Mouse (Mus musculus) midbrain, embryonic 15.5 days (tissue): ENCODE data around the gene Nfasc. TPM values are rescaled to one million over a fixed set of nuclear protein-coding genes. Genes with fewer than 3 reads are reported as not detected.

Experiments used
- ATAC-seq: fragments of 200-750 bp; cut with Nextera tagmentation; replicated peaks from 2 replicates; pipeline ENCODE4 v1.8.0; 2017; ENCODE audit warnings: moderate TSS enrichment
- H3K27ac ChIP-seq: fragments of 300-500 bp; sonication (generic); 2 replicates; pipeline ENCODE4 v1.5.1; 2015; ENCODE audit warnings: mild to moderate bottlenecking, inconsistent platforms
- H3K27me3 ChIP-seq: fragments of 300-500 bp; sonication (generic); replicated peaks from 2 replicates; pipeline ENCODE4 v1.6.1; 2015; ENCODE audit warnings: inconsistent platforms
- H3K36me3 ChIP-seq: fragments of 300-500 bp; sonication (generic); replicated peaks from 2 replicates; pipeline ENCODE4 v1.6.1; 2015; ENCODE audit warnings: inconsistent platforms
- H3K4me1 ChIP-seq: fragments of 300-500 bp; sonication (generic); 2 replicates; pipeline ENCODE4 v1.6.1; 2015; ENCODE audit warnings: inconsistent platforms
- H3K4me2 ChIP-seq: fragments of 300-500 bp; sonication (generic); 2 replicates; pipeline ENCODE4 v1.6.1; 2015; ENCODE audit warnings: inconsistent platforms, mild to moderate bottlenecking, moderate library complexity
- H3K4me3 ChIP-seq: fragments of 300-500 bp; sonication (generic); 2 replicates; pipeline ENCODE4 v1.5.1; 2015; ENCODE audit warnings: mild to moderate bottlenecking, inconsistent platforms
- H3K9ac ChIP-seq: fragments of 300-500 bp; sonication (generic); 2 replicates; pipeline ENCODE4 v1.6.1; 2015; ENCODE audit warnings: mild to moderate bottlenecking, inconsistent platforms
- H3K9me3 ChIP-seq: fragments of 300-500 bp; sonication (generic); 2 replicates; pipeline ENCODE4 v1.6.1; 2016; ENCODE audit warnings: inconsistent platforms
- WGBS: fragments of 180-500 bp; shearing (Covaris S2); methylation state at CpG from one replicate; pipeline ENCODE4 v1.1.7; 2015; ENCODE audit warnings: mixed read lengths; 5-methylcytosine and 5-hydroxymethylcytosine counted together
- polyA plus RNA-seq: library from polyadenylated mRNA; unstranded; fragments of >200 nt; fragmentation: Nextera tagmentation; extraction: Ambion mirVana; gene quantifications from 2 replicates; pipeline ENCODE4 v1.2.1, GENCODE M21; 2015

The Nfasc gene
- polyA plus RNA-seq, 1 experiment from 2014 or later = 52.3 TPM

DNA sequence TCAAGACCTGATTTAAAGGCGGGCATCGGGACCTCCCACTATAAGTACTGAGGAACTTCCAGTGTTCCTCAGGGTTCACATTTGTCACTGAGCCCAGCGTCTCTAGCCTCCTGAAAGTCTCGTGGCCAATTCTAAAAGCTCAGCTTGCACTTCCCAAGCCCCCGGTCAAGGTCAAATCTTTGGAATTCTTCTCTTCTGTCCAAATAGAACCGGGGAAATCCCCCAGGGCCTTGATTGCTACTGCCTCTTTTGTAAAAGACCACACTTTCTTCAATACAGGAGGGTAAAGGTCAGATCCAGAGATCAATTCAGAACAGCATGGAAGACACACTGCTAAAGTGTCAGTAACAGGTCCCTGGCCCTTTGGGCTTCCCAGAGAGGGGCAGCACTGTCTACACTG is 145.9 kb downstream of the Nfasc start:
- Histone ChIP-seq H3K4me1 (peaks cover 9% of the 10 kb centered on the region), H3K4me2 (no peak overlapping the region), H3K4me3 (no peak overlapping the region), H3K27ac (no peak overlapping the region), H3K27me3 (no peaks in the 10 kb centered on the region), H3K9me3 (no peaks in the 10 kb centered on the region), H3K36me3 (peaks cover 12% of the 10 kb centered on the region; the same call in 1 of the 2 replicates), H3K9ac (no peak overlapping the region)
- 36% methylated on average over 6 of the region's 6 CpGs for WGBS
- no peak for ATAC-seq

- ATAC-seq = peak; percentile 78
- H3K4me1 ChIP-seq = peaks cover 9% of the 10 kb centered on the region
- H3K4me3 ChIP-seq = no peak overlapping the region
- H3K9ac ChIP-seq = no peak overlapping the region
- 13% methylated on average over 4 of the region's 4 CpGs for WGBS
- peaks cover 6% of the 10 kb centered on the region; the same call in 1 of the 2 replicates for H3K36me3 ChIP-seq
- H3K4me2 ChIP-seq = no peak overlapping the region
- peak overlapping the region; percentile 14; the same call in 1 of the 2 replicates for H3K27ac ChIP-seq
- H3K9me3 ChIP-seq = no peaks in the 10 kb centered on the region
- no peaks in the 10 kb centered on the region for H3K27me3 ChIP-seq
Observed at GRCm38 (mm10) chr1:132594587-132594986, 147.0 kb downstream of the Nfasc start.

DNA sequence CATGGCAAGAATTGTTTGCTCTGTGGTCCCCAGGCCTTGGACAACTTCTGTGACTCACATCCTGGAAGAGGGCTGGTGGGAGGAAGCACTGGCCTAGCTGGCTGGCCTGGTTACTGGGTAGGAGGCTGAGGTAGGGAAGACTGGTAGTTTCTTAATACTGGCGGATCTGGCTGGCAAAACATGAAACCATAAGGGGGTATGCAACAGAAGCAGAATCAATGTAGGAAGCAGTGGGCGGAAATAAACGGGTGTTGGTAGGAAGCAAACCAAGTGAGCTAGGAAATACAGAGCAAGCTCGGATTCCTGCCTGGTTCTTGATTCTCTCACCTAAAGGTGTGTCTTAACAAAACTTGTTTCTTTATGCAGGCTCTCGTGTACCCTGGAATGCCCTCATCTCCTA is 149.5 kb downstream of the Nfasc start:
- H3K27ac ChIP-seq = no peak overlapping the region
- ATAC-seq = no peak
- H3K9me3 ChIP-seq = no peaks in the 10 kb centered on the region
- no peak overlapping the region for H3K4me3 ChIP-seq
- no peaks in the 10 kb centered on the region for H3K27me3 ChIP-seq
- no peak overlapping the region for H3K9ac ChIP-seq
- no peaks in the 10 kb centered on the region for H3K36me3 ChIP-seq
- no peak overlapping the region for H3K4me2 ChIP-seq
- 93% methylated on average over 5 of the region's 5 CpGs for WGBS
- peaks cover 14% of the 10 kb centered on the region for H3K4me1 ChIP-seq

GRCm38 (mm10) chr1:132591399-132591930 is 150.1 kb downstream of the Nfasc start:
- H3K27me3 ChIP-seq = no peaks in the 10 kb centered on the region
- H3K27ac ChIP-seq = no peak overlapping the region
- H3K4me3 ChIP-seq = no peak overlapping the region
- H3K36me3 ChIP-seq = no peaks in the 10 kb centered on the region
- no peak overlapping the region for H3K9ac ChIP-seq
- peaks cover 20% of the 10 kb centered on the region for H3K4me1 ChIP-seq
- no peaks in the 10 kb centered on the region for H3K9me3 ChIP-seq
- no peak overlapping the region for H3K4me2 ChIP-seq
- WGBS = 79% methylated on average over 11 of the region's 11 CpGs
- ATAC-seq = no peak

DNA sequence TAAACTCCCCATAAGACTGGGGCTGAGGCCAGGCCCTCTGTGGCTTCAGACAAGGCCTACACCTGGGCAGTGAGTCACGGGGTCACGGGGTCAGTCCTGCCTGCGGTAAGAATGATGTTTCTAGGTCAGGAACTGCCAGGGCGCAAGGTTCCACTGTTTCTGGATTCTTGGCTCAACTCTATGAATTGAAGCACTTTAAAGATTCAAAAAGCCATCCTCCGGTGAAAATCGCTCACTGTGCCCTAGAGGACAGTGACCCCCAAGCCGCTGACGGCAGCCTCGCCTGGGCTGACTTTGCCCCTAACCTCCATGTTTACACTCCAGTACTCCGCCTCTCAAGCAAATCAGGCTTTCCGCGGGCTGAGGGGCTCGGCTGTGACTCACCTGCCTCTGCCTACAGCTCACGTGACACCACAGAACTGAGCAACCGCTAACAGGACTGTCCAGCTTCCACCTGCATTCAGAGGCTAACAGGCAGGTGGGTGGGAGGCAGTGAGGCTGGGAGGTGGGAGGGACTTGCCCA is 154.9 kb downstream of the Nfasc start:
- 52% methylated on average over 15 of the region's 15 CpGs for WGBS
- Histone ChIP-seq H3K9ac (no peak overlapping the region), H3K4me1 (peaks cover 57% of the 10 kb centered on the region), H3K9me3 (no peaks in the 10 kb centered on the region), H3K4me2 (no peak overlapping the region), H3K27me3 (no peaks in the 10 kb centered on the region), H3K36me3 (no peaks in the 10 kb centered on the region), H3K4me3 (no peak overlapping the region), H3K27ac (peak overlapping the region; percentile 88; the same call in 1 of the 2 replicates)
- no peak for ATAC-seq

DNA sequence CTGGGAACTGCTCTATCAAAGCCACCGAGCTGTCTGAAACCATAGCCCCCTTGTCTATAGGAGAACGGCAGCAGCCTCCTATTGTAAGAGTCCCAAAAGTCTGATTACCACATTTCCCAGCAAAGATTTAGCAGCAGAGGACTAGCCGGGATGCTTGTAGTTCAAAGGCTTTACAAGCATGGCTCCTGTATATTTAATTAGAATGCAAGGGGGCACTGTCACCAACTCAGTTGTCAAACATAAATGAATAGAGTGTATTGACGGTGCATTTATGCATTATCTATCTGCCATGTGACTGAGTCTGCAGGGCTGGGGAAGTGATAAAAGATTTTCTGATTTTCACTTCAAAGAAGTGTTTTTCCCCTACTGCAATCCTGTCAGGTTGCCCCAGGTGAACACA is 156.2 kb downstream of the Nfasc start:
- no peaks in the 10 kb centered on the region for H3K27me3 ChIP-seq
- no peak overlapping the region for H3K4me2 ChIP-seq
- WGBS = 9% methylated on average over 4 of the region's 4 CpGs
- H3K36me3 ChIP-seq = no peaks in the 10 kb centered on the region
- no peak overlapping the region for H3K9ac ChIP-seq
- peaks cover 69% of the 10 kb centered on the region for H3K4me1 ChIP-seq
- H3K9me3 ChIP-seq = no peaks in the 10 kb centered on the region
- no peak overlapping the region for H3K4me3 ChIP-seq
- peak; percentile 22; the same call in 1 of the 2 replicates for ATAC-seq
- peak overlapping the region; percentile 88 for H3K27ac ChIP-seq

- peak overlapping the region; percentile 88 for H3K27ac ChIP-seq
- no peak overlapping the region for H3K4me3 ChIP-seq
- H3K4me2 ChIP-seq = no peak overlapping the region
- no peaks in the 10 kb centered on the region for H3K36me3 ChIP-seq
- WGBS = 55% methylated on average over 18 of the region's 18 CpGs
- ATAC-seq = peak; percentile 12; the same call in 1 of the 2 replicates
- H3K9ac ChIP-seq = peak overlapping the region; percentile 9; the same call in 1 of the 2 replicates
- H3K4me1 ChIP-seq = peaks cover 69% of the 10 kb centered on the region
- no peaks in the 10 kb centered on the region for H3K27me3 ChIP-seq
- no peaks in the 10 kb centered on the region for H3K9me3 ChIP-seq
Observed at GRCm38 (mm10) chr1:132582998-132583604, 158.5 kb downstream of the Nfasc start.

DNA sequence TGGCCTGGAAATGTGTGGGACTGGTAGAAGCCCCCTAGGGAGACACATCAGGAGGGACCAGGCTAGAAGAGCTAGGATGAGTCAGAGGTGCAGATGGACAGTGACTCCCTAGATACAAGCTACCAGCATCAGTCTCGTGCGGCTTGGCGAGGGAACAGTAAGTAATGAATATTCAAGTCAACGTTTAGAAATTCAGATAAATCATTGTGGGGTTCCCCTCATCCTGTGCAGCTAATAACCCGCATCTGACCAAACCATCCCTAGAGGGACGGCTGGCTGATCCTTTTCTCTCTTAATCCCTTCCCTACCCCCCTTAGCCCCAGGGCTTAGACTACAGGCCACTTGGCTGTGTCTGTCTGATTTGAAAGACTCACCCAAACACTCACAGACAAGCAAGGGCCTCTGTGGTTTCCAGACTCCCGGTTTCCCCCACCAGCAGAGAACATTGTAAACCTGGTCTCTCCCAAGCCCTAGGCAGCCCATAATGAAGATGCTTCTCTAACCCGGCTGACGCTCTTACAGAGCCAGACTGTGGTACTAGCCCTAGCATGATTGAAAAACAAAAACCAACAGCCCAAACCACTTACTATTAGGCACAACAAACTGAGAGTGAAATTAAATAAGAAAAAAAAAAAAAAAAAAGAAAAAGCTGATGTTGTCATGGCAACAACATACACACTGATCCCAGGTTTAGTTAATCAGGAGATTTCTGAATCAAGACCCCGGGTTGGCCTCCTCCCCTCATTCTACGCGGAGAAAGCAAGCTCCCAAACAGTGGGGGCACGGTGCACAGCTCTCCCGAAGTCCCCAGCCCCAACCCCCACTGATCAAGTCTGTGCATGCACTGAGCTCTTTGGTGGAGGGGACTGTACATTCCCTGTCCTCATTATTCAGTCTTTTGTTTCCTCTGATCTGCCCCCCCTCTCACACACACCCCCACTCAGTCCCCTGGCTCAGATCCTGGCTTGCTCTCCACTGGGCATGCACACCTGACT is 159.5 kb downstream of the Nfasc start:
- peak overlapping the region; percentile 88 for H3K27ac ChIP-seq
- ATAC-seq = peak; percentile 71
- peaks cover 65% of the 10 kb centered on the region for H3K4me1 ChIP-seq
- no peaks in the 10 kb centered on the region for H3K36me3 ChIP-seq
- 6% methylated on average over 14 of the region's 14 CpGs for WGBS
- peak overlapping the region; percentile 12; the same call in 1 of the 2 replicates for H3K9ac ChIP-seq
- no peak overlapping the region for H3K4me2 ChIP-seq
- H3K4me3 ChIP-seq = no peak overlapping the region
- no peaks in the 10 kb centered on the region for H3K9me3 ChIP-seq
- H3K27me3 ChIP-seq = no peaks in the 10 kb centered on the region

DNA sequence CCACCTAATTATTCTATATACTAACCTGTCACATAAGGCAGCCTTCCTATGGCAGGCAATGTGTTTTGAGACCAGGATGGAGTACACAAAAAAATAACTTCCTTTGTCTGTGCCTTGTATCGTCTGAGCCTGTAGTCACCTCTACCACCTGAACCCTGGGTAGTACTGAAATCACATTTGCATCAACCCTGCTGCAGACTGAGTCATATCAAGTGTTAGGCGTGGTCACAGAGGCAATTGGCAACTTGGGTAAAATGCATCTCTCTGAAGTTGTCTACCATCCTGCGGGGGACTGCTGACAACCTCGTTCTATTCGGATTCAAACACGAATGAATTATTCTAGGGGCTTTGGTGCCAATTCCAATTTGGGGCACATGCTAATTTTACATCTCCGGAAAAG is 161.5 kb downstream of the Nfasc start:
- H3K9me3 ChIP-seq = no peaks in the 10 kb centered on the region
- H3K4me3 ChIP-seq = no peak overlapping the region
- H3K36me3 ChIP-seq = no peaks in the 10 kb centered on the region
- no peaks in the 10 kb centered on the region for H3K27me3 ChIP-seq
- WGBS = 86% methylated on average over 7 of the region's 7 CpGs
- no peak overlapping the region for H3K4me2 ChIP-seq
- no peak for ATAC-seq
- no peak overlapping the region for H3K27ac ChIP-seq
- H3K9ac ChIP-seq = no peak overlapping the region
- H3K4me1 ChIP-seq = peaks cover 44% of the 10 kb centered on the region

DNA sequence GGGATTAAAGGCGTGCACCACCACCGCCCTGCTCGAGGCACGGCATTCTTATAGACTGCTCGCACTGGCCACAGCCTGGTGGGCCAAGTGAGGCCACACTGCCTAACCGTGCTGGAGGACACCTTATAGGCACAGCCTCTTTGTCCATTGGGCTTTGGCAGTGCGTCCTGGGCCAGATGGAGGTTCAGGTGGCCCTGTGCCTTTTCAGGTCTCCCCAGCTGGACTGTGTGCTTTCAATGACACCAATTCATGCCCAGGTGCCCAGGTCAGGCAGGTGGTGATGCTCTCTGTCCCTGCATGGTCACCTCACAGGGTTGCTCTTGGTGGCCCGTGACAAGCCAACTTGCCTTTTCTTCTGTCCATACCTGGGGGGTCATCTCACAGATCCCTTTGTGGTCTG is 164.8 kb downstream of the Nfasc start:
- no peak overlapping the region for H3K27ac ChIP-seq
- no peaks in the 10 kb centered on the region for H3K9me3 ChIP-seq
- H3K4me1 ChIP-seq = peaks cover 13% of the 10 kb centered on the region
- H3K36me3 ChIP-seq = no peaks in the 10 kb centered on the region; the same call in 1 of the 2 replicates
- no peak for ATAC-seq
- 98% methylated on average over 8 of the region's 8 CpGs for WGBS
- no peaks in the 10 kb centered on the region for H3K27me3 ChIP-seq
- H3K4me3 ChIP-seq = no peak overlapping the region
- no peak overlapping the region for H3K4me2 ChIP-seq
- no peak overlapping the region for H3K9ac ChIP-seq

DNA sequence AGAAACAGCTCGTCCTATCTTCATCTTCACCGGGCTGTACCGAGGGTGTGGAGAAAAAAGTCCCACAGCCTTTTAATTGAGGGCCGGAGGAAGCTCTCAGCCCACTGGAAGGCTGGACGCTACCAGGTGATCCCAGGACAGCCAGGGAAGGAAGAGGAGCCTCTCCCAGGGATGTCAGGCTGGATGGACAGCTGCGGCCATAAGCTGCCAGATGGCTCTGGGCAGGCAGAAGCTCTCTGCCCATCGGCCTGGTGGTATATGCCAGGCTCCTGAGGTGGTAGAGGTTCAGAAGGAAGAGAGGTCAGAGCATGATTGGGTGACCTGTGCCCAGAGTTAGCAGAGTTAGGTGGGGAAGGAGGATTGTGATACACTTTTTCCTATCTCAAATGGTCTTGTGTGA is 168.7 kb downstream of the Nfasc start:
- H3K27ac ChIP-seq = no peak overlapping the region
- H3K4me2 ChIP-seq = no peak overlapping the region
- no peak overlapping the region for H3K4me3 ChIP-seq
- 92% methylated on average over 7 of the region's 7 CpGs for WGBS
- H3K27me3 ChIP-seq = no peaks in the 10 kb centered on the region
- H3K9me3 ChIP-seq = no peaks in the 10 kb centered on the region
- 0 out of 2 replicates have a peak, but pooled peaks cover 3% of the 10 kb centered on the region for H3K4me1 ChIP-seq
- peaks cover 8% of the 10 kb centered on the region; the same call in 1 of the 2 replicates for H3K36me3 ChIP-seq
- ATAC-seq = no peak
- no peak overlapping the region for H3K9ac ChIP-seq

- no peak overlapping the region for H3K27ac ChIP-seq
- no peak overlapping the region for H3K9ac ChIP-seq
- peaks cover 8% of the 10 kb centered on the region; the same call in 1 of the 2 replicates for H3K36me3 ChIP-seq
- H3K9me3 ChIP-seq = no peaks in the 10 kb centered on the region
- ATAC-seq = no peak
- H3K4me2 ChIP-seq = no peak overlapping the region
- no peaks in the 10 kb centered on the region for H3K27me3 ChIP-seq
- 95% methylated on average over 1 of the region's 1 CpGs for WGBS
- no peak overlapping the region for H3K4me3 ChIP-seq
- H3K4me1 ChIP-seq = 0 out of 2 replicates have a peak, but pooled peaks cover 3% of the 10 kb centered on the region
Observed at GRCm38 (mm10) chr1:132571613-132572012, 170.0 kb downstream of the Nfasc start.
